Mouse (Mus musculus) lung, postnatal 10 days (tissue): ENCODE measurements around the gene Pigh.

Experiments used
- DNase-seq: peaks from one replicate; pipeline ENCODE4 v3.0.0; 2021

Pigh gene

DNA sequence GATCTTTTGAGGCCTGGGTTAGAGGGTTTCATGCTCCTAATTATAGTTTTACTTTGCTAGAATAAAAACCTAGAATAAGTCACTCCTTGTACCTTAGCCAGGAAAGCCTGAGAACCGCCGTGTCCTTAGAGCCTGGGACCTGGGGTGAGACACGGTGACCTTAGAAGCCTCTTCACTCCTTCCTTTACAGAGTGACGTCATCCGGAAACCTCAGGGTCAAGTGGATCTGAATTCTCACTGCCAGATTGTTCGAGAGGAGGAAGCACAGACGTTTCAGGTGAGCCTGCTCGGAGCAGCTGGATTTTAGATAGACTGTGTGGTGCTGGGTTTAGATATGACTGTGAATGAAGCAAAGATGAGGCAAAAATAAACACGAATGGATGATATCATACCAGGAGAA, 23.0 kb downstream of the Pigh start:
- DNase-seq: no peak

DNA sequence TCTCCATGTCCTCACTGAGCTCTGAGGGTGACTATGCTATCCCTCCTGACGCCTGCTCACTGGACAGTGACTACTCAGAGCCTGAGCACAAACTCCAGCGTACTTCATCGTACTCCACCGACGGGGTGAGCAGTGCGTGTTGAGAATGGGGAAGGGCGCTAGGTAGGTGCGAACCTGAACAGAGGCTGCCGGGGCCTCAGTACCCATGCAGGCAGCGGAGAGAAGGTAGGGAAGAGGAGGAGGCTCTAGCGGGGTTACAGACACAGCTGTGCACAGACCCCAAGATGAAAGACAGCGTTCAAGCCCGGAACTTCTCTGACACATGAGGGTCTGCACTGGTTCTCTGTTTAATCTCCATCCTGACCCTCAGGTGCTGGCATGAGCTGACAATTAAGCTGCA, 25.0 kb downstream of the Pigh start:
- no peak for DNase-seq

DNA sequence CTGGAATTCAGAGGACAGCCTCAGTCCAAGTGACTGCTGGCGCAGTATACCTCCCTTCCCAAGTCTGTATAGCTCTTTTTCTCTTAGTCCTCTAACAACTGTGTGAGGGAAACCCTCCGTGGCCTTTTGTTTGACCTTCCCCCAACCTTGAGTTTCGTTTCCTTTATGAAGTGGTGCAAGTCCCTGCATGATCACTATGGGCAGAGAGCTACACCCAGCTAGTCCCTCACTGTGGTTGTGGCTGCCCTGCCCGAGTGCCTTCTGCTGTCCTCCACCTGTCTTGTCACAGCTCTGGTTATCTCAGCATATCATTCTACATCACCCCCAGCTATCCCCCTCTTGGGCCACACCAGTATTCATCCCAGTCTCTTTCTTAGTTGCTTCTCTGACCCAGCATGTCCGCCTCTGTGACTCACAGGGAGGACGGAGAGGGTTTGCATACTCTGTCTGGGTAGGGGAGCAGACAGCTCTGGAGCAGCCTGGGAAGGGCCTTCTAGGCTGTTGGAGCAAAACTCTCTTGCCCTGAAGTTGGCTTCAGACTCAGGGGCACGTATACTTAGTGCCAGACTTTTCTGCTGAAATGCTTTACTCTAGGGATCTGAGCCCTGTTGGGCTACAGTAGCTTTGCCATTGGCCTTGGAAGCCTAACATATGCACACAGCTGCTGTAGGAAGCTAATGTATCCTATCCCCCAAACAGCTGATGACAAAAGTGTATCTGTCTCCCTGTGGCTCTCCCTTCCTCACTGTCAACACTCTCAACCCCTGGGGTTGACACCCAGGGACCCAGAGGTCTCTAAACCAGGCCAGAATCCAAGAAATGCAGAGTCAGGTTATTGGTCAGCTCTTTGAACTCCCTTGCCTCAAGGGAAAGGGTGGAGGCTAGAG, 28.4 kb downstream of the Pigh start:
- no peak for DNase-seq

- no peak for DNase-seq
Observed at GRCm38 (mm10) chr12:79060134-79060533, 29.3 kb downstream of the Pigh start.

DNA sequence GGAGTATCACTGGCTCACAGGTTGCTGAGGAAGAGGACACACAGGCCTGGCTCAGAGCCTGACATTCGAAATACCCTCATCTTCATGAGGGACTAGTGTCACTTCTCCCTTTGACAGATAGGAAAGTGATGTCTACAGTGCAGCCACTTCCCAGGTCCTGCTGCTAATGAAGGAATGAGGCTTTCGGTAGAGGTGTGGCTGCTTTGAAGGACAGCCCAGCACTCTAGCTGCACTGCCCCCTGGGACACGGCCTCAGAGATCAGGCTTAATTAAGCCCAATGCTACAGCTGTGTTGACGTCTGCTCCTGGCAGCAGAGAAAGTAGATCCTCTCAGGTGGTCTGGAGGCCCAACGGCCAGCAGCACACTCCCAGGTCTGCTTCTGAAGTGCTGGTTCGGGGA, 29.9 kb downstream of the Pigh start:
- DNase-seq: no peak

GRCm38 (mm10) chr12:79055276-79055675, 34.2 kb downstream of the Pigh start:
- peak; percentile 8 for DNase-seq

- DNase-seq: no peak
Observed at GRCm38 (mm10) chr12:79052073-79052472, 37.4 kb downstream of the Pigh start.

DNA sequence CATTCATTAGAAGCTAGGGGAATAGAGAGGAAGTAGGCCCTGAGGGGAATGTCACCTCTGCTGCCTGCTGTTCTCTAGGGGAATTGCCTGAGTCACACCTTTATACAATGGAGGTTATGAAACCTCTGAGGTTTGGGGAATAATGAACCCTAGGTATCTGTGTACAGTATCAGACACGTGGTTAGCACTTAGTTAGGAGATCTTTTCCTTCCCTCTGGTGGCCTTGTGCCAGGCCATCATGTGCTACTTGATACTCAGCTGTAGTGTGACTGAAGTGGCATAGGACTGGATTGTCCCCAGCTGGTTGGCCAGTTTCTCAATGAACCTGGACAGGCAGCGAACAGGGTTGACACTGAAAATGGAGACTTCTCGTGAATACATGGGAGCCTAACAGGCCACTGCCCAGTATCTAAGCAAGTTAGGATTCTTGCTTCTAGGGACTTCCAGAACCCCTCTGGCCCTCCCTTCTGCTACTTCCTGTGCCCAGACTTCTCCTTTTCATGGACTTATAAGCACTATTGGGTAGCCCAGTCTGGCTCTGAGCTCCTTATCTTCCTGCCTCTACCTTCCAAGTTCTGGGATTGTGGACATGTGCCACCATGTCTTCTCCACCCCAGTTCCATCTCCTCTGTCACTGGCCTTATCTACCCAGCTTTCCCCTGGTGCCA, 38.8 kb downstream of the Pigh start:
- DNase-seq: peak; percentile 79

DNA sequence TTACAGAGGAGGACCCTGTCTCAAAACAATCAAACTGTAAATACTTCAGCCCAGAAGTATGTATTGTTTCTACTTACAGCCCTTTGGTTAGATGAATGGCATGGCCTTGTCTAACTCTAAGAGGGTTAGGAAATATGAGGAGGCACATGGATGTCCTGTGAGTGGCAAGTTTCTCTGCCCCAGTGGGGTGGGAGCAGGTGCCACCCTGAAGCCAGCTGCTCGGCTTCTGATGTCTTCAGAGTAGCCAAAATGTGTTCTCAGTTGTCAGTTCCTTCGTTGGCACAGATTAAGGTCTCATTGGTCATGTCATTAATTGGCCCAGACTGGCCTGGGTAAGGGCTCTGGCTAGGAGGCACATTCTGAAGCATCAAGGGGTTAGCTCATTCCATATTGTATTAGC, 39.6 kb downstream of the Pigh start:
- DNase-seq: no peak

DNA sequence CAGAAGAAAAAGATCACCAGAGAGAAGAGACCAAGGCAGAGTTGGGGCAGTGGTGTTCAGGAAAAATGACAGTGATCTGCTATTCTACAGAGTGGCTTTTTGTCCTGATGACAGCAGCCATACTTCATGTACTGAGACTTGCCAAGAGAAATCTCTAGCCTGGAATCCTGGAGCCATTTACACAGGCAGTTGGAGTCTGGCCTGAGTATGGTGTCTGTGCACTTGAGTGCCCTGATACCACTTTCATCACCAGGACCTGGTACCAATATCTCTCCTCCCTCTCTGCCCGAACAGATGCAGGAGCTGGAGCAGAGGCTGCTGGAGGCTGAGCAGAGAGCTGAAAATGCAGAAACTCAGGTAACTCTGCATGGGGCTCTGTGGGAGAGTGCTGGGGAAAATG, 40.6 kb downstream of the Pigh start:
- DNase-seq: no peak

GRCm38 (mm10) chr12:79047203-79047602, 42.2 kb downstream of the Pigh start:
- no peak for DNase-seq

- no peak for DNase-seq
Observed at GRCm38 (mm10) chr12:79046171-79046570, 43.3 kb downstream of the Pigh start.

DNA sequence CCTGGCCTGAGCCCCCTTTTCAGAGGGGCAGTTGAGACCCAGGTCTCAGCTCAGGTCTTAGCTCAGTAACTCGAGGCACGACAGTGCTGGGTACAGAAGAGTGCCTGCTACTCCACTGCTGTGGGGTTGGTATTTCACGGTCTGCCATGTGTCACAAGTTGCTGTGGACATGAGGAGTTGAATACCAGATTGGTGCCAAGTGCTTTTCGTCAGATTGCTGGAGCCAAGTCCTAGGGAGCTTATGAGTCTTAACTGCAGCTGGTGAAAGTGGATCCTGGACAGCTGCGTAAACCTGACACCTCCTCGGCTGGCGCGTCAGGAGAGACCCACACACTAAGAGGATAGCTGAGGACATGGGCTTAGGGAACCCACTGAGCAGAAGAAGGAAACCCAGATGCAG, 44.8 kb downstream of the Pigh start:
- DNase-seq: peak; percentile 73

DNA sequence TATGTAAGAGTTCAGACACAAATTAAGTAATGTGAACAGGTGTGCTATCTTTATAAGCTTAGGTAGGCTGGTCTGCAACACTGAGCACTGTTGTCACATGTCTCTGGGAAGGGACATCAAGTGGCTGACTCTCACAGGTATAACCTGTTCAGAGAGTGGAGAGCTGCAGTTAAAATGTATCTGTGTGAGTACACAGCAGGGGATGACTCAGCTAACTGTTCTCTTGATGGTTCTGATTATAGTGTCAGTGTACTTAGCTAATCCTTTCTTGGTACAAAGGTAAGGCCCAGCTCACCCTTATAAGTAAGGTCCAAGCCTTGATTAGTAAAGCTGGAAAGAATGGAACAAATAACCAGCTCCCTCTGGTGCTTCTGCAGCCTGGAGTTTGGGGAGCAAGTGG, 48.0 kb downstream of the Pigh start:
- DNase-seq: no peak

DNA sequence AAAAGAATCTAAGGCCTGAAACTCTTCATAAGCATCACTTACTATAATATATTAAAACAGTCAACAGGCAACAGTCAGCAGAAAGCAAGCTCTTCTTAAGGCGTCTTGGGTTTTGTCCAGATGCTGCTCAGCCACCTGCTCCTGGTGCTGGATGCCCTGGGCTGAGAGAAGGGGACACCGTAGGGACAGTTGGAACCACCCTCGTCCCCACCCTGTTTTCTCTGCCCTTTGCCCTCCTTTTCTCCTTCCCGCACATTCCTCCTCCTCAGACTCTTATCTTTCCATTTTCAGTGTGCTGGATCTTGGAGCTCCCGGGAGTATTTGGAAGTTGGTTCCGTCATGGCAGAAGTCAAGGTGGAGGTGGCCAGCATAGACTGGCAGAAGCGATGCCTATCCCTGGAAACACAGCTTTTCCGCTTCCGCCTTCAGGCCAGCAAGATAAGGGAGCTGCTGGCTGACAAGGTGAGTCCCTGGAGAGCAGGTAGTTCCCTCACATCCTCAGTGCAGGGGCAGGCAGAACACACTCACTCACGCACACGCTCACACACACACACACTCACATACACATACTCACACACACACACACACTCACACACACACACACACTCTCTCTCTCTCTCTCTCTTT, 49.1 kb downstream of the Pigh start:
- DNase-seq: no peak

DNA sequence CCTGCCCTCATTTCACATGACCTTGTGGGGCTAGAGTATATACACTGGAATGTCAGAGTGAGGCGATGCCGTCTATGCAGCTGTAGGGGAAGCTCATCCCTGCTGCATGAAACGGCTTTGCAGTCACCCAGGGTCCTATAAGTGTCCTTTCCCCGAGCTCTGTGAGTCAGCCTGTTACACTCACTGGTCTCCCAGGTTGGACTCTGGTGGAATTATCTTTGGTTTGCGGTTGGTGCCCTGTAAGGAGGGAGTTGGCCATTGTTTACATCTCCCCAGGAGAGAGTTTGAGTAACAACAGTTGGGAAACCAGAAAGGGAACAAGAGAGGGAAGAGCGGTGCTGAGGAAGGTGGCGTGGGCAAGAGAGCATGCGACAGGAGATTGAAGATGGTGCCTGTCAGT, 49.7 kb downstream of the Pigh start:
- DNase-seq: no peak

GRCm38 (mm10) chr12:79035349-79035748, 54.1 kb downstream of the Pigh start:
- peak; percentile 51 for DNase-seq

DNA sequence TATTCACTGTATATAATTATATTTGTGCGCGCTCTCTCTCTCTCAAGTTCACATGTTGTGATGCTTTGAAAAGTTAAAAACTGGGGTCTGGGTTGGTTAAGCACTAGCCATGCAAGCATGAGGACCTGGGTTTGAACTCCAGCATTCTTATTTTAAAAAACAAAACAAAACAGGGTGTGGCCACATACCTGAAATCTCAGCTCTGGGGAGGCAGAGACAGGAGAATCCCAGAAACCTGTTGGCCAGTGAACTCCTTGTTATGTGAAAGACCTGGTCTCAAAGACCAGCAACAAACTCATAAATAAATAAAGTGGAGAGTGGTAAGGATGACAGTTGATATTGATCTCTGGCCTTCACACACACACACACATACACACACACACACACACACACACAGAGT, 55.1 kb downstream of the Pigh start:
- DNase-seq: no peak
